Mouse (Mus musculus) urinary bladder, adult 18-20 months (tissue): ENCODE measurements around the gene Nucb1.
"Not testable (repeated sequence)": the region's sequence is repeated elsewhere in the genome, so short reads cannot be mapped to it uniquely, and the experiment has no call there.

Experiments
- DNase-seq, 2 experiments: peaks; one replicate each; pipeline ENCODE4 v3.0.0; 2022; ENCODE audit warnings: low spot score in 2 of 2, mixed read lengths in 2 of 2

Gene Nucb1

GRCm38 (mm10) chr7:45509912-45510787, at the start of gene Nucb1:
Gene Nucb1, minus strand, starts transcription at chr7:45510406.
- peak; percentile 88 to 91 for DNase-seq

- peak in 1 of 2 experiments; percentile 55 for DNase-seq
Measured at GRCm38 (mm10) chr7:45558907-45559306, 48.7 kb upstream of the Nucb1 start.

GRCm38 (mm10) chr7:45555787-45556186, 45.6 kb upstream of the Nucb1 start:
- DNase-seq, result peak; percentile 57 to 65

- no peak for DNase-seq
Measured at GRCm38 (mm10) chr7:45554744-45555143, 44.5 kb upstream of the Nucb1 start, which contains the start of gene Hsd17b14. Gene Hsd17b14, plus strand, starts transcription at chr7:45554893.

GRCm38 (mm10) chr7:45553990-45554389, 43.8 kb upstream of the Nucb1 start:
- DNase-seq, result no peak

- no peak for DNase-seq
Measured at GRCm38 (mm10) chr7:45553519-45553918, 43.3 kb upstream of the Nucb1 start.

- no peak for DNase-seq
Measured at GRCm38 (mm10) chr7:45551512-45551883, 41.3 kb upstream of the Nucb1 start.

- DNase-seq, result no peak
Measured at GRCm38 (mm10) chr7:45550821-45551511, 40.8 kb upstream of the Nucb1 start.

GRCm38 (mm10) chr7:45549641-45550436, 39.6 kb upstream of the Nucb1 start:
- DNase-seq, result no peak

GRCm38 (mm10) chr7:45544525-45544924, 34.3 kb upstream of the Nucb1 start:
- no peak for DNase-seq

- no peak for DNase-seq
Measured at GRCm38 (mm10) chr7:45540213-45540612, 30.0 kb upstream of the Nucb1 start.

GRCm38 (mm10) chr7:45539095-45539494, 28.9 kb upstream of the Nucb1 start:
- DNase-seq, result no peak

GRCm38 (mm10) chr7:45538163-45539041, 28.2 kb upstream of the Nucb1 start:
- DNase-seq, result peak in 1 of 2 experiments; percentile 49

- DNase-seq, result no peak
Measured at GRCm38 (mm10) chr7:45537602-45538001, 27.4 kb upstream of the Nucb1 start.

GRCm38 (mm10) chr7:45535676-45536075, 25.5 kb upstream of the Nucb1 start:
- DNase-seq, result no peak

GRCm38 (mm10) chr7:45530643-45531042, 20.4 kb upstream of the Nucb1 start:
- DNase-seq, result no peak

- DNase-seq, result no peak
Measured at GRCm38 (mm10) chr7:45529461-45529860, 19.3 kb upstream of the Nucb1 start.

- DNase-seq, result not testable (repeated sequence)
Measured at GRCm38 (mm10) chr7:45527169-45527568, 17.0 kb upstream of the Nucb1 start.

- DNase-seq, result no peak
Measured at GRCm38 (mm10) chr7:45526474-45527120, 16.4 kb upstream of the Nucb1 start.

- peak; percentile 96 to 99 for DNase-seq
Measured at GRCm38 (mm10) chr7:45525809-45526473, 15.7 kb upstream of the Nucb1 start, which contains the start of the genes Ppp1r15a and Plekha4. Gene Ppp1r15a, minus strand, starts transcription at chr7:45526268. Gene Plekha4, plus strand, starts transcription at chr7:45526330.
